Mouse (Mus musculus) kidney, adult 8-10 months (tissue): ENCODE measurements around the gene Eln.

Experiments used
- DNase-seq, 2 experiments: peaks; one replicate each; pipeline ENCODE4 v3.0.0; 2022

Gene Eln

GRCm38 (mm10) chr5:134746890-134747511 is at the start of gene Eln:
Gene Eln (minus strand): TSS chr5:134747323.
- DNase-seq = no peak

- DNase-seq = no peak
These were observed 43.2 kb upstream of the Eln start for GRCm38 (mm10) chr5:134790080-134790995.

- DNase-seq = no peak
These were observed 41.1 kb upstream of the Eln start for GRCm38 (mm10) chr5:134788237-134788636.

- DNase-seq = no peak
These were observed 38.7 kb upstream of the Eln start for GRCm38 (mm10) chr5:134785691-134786371.

GRCm38 (mm10) chr5:134783794-134784193 is 36.7 kb upstream of the Eln start:
- DNase-seq = no peak

GRCm38 (mm10) chr5:134780963-134781362 is 33.8 kb upstream of the Eln start:
- DNase-seq = no peak

- no peak for DNase-seq
These were observed 33.0 kb upstream of the Eln start for GRCm38 (mm10) chr5:134780146-134780545.

- DNase-seq = no peak
These were observed 29.4 kb upstream of the Eln start for GRCm38 (mm10) chr5:134776551-134776950.

- DNase-seq = peak in 1 of 2 experiments; percentile 10
These were observed 25.4 kb upstream of the Eln start for GRCm38 (mm10) chr5:134772522-134772921.

GRCm38 (mm10) chr5:134771750-134772149 is 24.6 kb upstream of the Eln start:
- no peak for DNase-seq

- peak in 1 of 2 experiments; percentile 14 for DNase-seq
These were observed 22.1 kb upstream of the Eln start for GRCm38 (mm10) chr5:134769181-134769580.

- no peak for DNase-seq
These were observed 18.3 kb upstream of the Eln start for GRCm38 (mm10) chr5:134765441-134765840.

GRCm38 (mm10) chr5:134763326-134763725 is 16.2 kb upstream of the Eln start:
- DNase-seq = no peak

- DNase-seq = no peak
These were observed 14.4 kb upstream of the Eln start for GRCm38 (mm10) chr5:134761409-134762124.

- DNase-seq = no peak
These were observed 8.9 kb upstream of the Eln start for GRCm38 (mm10) chr5:134756031-134756430.

GRCm38 (mm10) chr5:134754096-134754495 is 7.0 kb upstream of the Eln start:
- DNase-seq = no peak

GRCm38 (mm10) chr5:134750469-134750868 is 3.3 kb upstream of the Eln start:
- DNase-seq = no peak

- DNase-seq = peak; percentile 39 to 56
These were observed 960 bp upstream of the Eln start for GRCm38 (mm10) chr5:134747947-134748618.

GRCm38 (mm10) chr5:134747512-134747893 is 380 bp upstream of the Eln start:
- DNase-seq = peak; percentile 70 to 80

- no peak for DNase-seq
These were observed 922 bp downstream of the Eln start for GRCm38 (mm10) chr5:134746201-134746600.

- no peak for DNase-seq
These were observed 1.3 kb downstream of the Eln start for GRCm38 (mm10) chr5:134745801-134746200.

- no peak for DNase-seq
These were observed 2.1 kb downstream of the Eln start for GRCm38 (mm10) chr5:134745000-134745399.
